Mouse (Mus musculus) forelimb bud, embryonic 11.5 days (tissue): ENCODE data around the gene Rfx4.

Source experiments
- DNase-seq: peaks from one replicate; pipeline ENCODE4 v3.0.0-alpha.2; 2012; ENCODE audit warnings: low read depth, low spot score

Rfx4 gene

DNA sequence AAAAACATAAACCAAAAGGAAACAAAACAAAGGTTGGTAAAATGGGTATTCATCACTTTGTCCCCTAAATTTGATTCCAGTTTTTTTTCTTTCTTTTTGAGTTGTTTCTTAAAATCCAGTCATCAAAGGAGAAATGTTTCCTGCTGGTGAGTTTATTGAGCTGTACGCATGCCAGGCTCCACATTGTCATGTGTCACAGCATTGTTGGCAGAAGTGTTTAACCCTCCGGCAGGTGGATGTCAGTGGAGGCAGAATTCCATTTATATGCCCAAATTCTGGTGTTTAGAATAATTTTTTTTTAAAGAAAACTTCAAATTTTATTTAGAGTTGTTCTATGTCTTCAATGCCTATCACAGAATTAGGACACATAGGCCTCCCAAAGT is 56.0 kb downstream of the Rfx4 start:
- no peak for DNase-seq

DNA sequence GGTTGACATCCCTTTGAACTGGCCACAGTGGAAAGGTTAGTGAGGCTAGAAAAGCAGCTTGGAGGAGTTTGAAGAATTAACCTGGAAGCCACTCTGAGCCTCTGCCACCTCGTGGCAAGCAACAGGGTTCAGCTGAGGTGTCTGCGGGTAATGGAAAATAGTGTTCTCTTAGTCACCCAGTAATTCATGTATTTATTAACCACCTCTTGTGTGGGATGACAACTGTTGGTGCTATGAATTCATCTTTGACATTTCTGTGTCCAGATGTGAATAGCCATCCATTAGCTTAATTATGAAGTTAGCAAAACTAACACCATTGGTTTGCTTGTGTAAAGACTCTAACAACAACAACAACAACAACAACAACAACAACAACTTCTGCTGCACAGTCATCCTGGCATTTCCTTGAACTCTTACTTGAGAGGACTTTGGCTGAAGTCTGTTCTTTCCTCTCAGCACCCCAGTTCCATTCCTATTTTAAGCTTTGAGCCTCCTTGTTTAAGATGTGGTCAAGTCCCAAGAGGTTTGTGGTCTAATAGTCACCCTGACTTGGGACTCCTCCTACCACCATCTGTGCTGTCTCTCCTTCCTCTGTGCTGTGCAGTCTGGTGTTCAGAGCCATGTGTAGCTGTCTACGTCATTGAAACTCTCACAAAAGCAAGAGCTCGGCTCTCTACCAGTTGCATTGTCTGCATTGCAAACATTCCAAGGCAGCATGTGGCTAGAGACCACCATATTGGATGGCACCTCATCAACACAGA is 60.0 kb downstream of the Rfx4 start:
- DNase-seq: no peak

DNA sequence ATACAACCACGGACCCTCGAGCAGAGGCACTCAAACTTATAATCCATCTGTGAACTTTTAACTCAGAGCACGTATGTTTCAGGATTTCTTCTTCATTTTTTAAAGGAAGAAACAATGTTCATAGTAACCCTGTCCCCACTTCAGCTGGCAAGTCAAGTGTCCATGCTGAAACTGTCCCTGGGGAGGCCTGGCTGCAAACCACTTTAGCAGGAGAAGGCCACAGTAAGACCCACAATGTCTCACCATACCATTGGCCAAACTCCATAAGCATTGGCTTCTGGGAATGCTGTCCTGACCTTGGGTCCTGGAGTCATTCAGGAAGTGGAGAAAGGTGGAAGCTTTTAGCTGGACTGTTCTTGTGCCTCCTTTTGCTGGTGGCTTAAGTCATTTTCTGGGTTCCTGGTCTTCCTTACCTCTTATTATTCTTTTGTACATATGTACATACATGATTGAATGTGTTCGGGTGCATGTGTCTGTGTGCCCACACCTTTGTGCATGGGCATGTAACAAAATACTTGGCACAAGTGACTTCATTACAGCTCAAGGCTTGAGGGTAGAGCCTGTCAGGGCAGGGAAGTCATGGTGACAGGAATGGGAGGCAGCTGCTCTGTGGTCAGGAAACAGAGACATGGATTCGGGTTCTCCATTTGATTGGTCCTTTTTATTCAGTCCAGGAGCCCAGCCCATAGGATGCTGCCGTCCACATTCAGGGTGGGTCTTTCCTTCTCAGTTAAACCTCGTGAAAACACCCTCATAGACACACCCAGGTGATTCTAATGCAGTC is 61.4 kb downstream of the Rfx4 start:
- DNase-seq: no peak

DNA sequence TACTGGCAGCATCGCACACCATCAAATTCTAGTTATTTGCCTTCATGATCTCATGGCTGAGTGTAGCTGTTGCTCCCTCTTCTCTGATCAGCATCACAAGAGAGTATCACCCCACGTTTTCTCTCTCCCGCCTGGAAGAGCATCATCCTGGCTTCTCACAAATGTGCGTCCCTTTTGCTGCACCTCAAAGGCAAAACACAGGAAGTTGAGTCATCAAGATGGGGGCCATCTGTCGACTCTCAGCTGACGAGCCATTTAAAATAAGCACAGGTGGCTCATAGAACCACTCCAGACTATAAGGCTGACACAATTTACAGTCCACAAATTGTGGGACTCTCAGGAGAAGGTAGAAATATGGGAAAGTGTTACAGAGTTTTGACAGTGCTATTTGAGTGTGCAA is 63.8 kb downstream of the Rfx4 start:
- DNase-seq: no peak

DNA sequence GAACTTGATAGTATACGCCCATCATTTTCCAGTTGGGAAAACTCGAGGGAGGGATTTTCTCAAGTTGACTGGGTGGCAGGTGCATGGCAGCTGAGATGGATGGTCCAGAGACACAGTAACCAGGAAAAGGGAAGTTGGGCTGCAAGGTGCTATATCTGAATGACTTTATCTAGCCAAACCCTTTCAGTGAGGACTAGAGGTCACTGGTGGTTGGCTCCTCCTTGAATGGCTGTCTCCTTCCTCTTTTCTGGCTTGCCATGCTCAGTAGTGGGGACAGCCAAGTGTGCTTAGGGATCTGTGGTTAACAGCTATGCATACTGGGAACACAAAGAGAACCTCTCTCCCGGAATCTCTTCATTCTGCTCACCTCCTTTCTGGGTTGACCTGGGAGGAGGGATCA is 64.4 kb downstream of the Rfx4 start:
- no peak for DNase-seq

DNA sequence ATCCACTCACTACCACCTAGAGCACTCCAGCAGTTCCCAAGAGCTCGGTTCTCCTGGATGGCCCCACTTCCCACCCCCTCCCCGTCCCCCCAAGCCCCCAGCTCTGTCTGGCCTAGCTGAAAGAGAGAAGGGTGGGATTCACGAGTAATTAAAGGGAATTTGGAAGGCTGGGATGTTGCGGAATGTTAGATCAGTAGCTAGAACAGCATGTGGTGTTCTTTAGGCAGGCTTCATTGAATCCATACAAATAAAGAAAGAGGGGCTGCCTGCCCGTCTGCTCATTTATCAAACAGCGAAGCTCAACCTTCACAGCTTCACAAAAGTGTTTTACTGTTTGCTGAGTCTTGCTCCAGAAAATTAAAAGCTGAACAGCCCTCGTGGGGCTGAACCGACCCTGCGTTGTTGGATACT is 66.9 kb downstream of the Rfx4 start:
- no peak for DNase-seq

DNA sequence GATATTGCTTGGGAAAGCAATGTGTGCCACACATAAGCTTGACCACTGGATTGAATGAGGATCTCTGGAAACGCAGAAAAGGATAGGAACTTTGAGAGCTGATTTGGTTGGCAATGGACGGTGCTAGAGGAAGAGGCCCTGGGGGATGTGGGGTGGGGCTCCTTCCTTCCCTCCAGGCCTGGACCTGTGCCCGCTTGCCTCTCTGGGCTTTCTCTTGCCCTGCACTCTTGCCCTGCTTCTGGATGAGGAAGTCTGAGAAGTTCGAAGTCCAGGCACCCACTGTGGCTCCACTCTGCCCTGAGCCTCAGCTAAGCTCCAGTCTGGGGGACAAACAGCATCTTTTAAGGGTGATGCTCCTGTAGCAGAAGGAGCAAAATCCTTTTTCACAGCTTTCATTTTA is 67.8 kb downstream of the Rfx4 start:
- no peak for DNase-seq

DNA sequence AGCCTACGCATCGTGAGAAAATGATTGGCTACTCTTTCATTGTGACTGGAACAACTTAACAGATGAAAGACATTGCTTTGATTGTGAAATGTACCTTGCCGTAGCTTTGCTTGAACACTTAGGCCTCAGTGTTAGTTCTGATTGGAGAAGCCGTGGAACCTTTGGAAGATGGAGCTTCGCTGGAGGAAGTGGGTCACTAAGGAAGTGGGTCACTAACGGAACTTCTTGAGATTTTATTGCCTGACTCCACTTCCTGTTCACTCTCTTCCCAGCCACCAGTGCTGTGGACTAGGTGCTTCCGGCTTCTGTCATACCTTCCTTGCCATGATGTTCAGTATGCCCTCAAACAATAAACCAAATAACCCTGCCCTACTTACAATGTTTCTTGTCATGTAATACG is 73.1 kb downstream of the Rfx4 start:
- DNase-seq: no peak

DNA sequence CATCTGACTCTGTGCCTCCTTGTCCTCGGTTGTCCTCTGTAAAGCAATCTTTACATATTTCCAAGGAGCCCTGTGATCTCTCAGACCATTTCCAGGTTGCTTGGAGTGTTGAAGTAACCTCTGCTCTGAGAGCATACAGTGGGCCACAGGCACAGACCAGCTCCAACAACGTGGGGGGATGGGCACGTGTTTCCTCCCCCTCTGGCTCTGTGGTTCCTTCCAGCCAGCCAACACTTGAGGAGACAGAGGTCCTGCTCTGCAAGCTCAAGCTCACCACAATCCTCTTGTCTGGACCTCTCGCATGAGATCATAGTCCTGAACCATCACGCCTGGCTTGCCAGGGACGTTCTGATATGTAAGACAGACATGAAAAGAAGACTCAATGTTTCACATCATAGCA is 79.7 kb downstream of the Rfx4 start:
- no peak for DNase-seq

DNA sequence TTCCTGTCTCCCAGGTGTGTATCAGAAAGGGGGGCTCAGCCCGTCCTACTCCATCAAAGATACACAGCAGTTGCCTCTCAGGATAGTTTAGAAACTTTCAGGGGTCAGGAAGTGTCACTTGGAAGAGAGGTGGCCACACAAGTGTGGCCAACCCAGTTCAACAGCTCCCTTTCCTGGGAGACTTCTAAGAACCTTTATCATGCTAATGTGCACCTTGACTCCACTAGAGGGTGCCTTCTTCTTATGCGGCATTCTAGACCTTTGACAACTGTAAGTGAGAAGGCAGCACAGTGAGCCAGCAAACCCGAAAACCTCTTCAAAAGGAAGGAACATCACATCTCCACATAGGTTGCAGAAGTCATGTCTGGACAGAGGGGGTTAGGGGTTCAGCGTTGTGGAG is 80.2 kb downstream of the Rfx4 start:
- no peak for DNase-seq

DNA sequence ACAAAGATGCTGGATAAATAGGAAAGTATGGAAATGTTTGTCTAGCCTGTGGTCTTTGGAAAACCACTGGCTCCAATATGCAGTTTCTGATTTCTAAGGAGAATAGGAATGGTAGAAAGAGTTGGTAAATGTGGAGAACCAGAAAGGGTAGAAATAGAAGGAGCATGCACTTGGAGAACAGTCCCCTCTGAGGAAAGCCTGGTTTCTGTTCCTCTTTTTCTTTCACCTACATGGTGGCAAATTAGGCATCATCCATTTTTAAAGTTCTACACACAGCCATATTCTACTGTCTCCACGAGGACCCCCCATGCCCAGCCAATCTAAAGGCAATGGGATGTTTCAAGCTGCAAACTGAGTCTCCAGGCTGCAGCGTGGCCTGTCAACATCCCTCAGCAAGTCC is 81.5 kb downstream of the Rfx4 start:
- no peak for DNase-seq

DNA sequence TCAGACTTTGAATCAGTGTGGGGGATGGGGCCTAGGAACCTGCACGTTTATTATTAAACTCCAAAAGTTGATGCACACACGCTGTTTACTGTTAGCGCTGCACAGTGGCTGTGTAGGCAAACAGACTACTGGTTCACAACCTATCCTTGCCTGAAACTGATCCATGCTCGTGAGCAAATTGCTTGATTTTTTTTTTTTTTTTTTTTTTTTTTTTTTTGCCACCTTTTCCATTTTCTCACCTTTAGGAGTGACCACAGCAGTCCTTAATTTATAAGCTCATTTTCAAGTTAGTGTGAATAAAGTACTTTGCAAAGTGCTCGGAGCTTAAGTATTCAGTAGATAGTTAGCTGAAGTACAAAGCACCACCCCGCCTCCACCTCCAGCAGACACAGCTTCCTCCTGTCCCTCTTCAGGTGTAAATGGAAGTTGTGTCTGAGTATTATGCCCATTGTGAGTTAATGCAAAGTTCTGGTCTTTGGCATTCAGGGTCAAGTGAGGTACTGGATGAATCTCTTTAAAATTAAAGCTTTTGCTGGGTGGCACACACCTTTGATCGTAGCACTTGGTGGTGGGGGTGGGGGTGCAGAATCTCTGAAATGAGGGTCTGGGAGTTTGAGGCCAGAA is 83.1 kb downstream of the Rfx4 start:
- no peak for DNase-seq

DNA sequence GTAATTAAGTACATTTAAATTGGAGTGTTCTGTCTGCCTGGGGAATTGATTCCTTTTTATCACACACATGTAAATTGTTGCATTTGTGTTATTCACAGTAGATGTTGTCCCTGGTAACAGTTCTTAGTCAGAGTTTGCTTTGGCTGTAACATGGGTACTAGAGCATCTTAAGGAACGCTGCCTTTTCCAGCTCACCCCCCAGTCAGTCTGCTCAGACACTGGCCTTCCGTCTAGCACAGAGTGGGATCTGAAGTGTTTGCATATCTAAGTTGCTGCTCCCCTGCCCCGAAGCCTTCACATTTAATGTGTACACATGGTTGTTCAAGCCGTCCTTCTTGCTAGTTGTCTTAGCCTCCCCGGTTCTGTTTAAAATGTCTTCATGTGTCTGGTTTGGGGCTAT is 90.8 kb downstream of the Rfx4 start:
- DNase-seq: no peak

DNA sequence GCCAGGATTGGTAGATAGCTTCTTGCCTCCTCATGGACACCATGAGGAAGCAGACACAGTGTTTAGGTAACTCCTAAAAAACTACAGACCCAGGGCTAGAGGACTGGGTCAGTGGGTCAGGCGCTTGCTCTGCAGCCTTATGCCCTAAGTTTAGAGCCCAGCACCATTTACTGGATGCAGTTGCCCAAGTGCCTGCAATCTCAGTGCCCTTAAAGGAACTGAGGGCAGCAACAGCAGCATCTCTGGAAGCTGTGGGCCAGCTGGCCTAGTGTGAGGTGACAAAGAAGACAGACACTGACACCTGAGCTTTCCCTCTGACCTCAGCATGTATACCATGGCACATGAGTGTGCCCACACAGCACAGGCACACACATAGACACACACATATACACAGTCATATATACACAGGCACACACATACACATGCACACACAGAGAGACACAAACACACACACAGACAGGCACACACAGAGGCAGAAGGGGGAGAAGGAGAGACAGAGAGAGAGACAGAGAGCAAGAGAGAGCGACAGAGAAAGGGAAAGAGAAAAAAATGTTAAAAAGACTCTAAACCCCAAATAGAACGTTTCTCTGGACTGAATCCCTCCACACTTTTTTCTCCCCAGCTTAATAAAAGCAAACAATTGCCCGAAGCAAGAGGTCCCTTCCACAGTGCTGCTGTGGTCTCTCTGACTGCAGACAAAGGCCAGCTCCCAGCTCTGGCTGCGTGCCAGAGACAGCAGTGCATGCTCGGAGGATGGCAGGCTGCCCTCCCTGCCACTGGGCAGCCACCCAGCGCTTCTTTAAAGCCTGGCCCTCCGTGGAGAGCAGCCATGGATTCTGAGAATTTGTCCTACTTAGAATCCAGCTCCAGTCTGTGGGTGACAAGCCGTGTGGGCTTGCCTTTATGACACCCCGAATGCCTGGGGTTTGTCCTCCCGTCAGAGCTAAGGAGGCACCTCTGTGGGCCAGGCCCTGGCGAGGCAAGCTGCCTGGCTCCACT is 96.4 kb downstream of the Rfx4 start:
- DNase-seq: no peak

DNA sequence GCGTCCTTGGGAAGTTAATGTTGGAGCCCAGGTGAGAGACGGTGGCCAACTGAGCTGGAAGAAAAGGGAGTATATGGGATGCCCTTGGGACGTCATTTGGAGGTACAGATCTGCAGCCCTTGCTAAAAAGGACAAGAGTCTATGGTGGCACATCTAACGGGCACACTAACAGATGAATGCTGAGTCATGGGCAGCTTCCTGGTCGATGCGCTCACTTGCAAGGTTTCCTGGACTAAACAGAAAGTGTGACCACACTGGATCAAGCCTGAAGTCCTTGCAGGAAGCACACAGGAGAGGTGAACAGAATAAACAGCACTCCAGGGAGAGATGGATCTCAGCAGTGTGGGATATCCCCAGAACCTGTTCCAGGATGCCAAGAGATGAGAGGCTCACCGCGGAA is 98.2 kb downstream of the Rfx4 start:
- no peak for DNase-seq

DNA sequence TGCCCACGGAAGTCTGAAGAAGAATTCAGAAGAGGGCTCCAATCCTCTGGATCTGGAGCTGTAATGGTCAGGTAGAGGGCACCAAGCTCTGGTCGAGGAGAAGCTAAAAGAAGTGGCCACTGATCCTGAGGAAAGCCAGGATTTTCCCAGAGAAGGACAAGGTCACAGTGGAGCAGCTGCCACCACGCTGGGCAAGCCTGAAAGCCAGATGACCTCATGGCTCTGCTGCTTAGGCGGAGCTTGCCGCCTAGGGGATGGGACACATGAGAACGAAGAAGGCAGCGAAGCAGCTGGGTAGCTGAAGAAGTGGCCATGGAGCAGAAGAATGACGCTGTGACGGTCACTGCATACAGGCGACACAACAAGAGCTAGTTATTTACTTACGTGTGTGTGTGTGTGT is 99.6 kb downstream of the Rfx4 start:
- DNase-seq: no peak

DNA sequence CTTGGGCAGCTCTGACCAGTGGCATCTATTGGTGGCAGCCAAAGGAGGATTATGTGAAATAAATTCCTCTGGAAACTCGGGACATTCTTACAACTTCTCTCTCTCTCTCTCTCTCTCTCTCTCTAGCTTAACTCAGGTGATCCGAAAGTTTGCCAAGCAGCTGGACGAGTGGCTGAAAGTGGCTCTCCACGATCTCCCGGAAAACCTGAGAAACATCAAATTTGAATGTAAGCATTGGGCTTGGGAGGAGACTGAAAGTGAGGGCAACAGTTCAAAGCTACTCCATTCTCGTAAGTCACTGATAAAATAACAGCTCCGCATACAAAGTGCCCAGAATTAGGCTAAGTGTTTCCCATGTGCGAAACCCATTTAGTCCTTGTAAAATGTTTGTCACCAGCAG is 102.5 kb downstream of the Rfx4 start:
- no peak for DNase-seq

DNA sequence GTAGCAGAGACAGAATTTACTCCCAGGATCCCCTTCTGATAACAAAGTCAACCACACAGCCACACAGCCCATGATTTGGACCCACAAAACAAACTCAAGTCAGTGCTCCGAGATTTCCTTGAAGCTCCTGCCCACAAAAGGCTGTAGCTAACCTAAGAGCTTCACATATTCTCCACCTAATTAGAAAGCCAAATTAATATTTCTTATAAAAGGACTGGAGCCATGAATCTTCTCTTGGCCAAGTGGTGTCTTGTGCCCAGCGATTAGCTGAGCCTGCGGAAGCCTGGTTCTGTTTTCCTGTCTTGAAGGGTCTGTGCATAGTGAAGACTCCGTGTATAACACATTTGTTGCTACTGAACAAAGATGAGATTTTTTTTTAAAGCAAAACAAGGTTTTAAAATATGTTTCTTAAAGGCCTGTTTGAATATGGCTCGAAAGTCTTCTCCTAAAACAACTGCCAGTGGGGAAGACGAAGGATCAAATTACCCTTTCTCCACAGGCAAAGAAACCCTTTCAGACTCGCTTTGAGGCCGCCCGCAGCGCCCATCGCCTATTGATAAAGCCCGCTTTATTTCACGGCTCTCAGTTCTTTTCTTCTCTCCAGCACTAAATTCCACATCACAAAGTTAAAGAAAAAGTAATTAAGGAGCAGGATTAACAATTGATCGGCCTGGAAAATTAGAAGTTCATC is 103.1 kb downstream of the Rfx4 start:
- DNase-seq: no peak

DNA sequence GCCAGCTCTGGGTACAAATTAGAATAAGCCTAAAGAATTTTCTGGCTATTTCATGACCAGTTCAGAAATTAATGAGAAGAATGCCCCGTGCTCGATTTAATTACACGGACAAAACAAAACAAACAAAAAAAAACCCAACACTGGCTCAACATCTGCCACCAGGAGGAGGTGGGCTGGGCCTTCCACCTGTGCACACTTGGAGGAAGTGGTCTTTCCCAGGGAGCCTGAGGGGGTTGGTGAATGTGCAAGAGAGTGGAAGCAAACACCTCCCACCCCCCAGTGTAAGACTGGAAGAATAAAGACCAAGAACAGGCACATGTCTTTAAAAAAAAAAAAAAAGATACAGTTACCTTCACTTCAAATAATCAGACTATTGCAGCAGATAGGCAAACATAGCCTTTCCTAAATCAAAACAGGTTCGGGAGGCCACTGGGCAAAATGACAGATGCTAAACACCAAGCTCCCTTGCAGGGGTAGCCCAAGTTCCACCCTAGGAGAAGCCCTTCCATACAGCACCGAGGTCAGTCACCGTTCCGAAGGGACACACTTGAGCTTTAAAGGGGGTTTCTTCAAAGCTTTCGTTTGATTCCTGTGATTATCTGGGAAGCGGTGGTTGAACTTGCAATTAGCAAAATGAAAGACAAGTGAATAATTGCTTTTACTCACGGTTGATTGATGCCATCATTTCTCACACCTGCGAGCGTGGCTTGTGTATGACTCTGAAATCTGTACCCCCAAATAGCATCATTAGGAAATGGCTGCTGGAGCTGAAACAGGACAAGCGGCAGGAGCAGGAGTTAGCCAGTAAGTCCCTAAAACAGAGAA is 103.9 kb downstream of the Rfx4 start:
- DNase-seq: no peak

DNA sequence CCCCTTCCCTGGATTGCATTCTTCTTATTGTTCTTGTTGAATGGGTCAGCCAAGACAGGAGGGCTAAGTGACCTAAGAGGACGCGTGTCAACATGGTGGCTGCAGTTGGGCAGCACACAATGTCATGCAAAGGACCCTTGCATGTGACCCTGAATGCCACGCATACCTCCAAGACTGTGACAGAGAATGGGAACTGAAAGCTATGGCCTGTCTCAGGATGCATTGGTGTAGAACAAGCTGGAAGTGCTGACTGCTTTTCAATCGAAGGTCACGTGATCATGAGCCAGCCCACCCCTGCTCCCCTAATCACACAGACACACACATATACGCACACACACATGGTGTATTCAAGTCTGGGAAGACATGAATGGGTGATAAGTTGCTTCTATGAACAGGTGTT is 107.6 kb downstream of the Rfx4 start:
- no peak for DNase-seq
